Mouse (Mus musculus) kidney, embryonic 14.5 days (tissue): ENCODE measurements around the gene Ctsz. TPM values are rescaled to one million over a fixed set of nuclear protein-coding genes. Genes with fewer than 3 reads are reported as not detected.

ENCODE experiments used
- ATAC-seq: fragments of 200-750 bp; cut with Nextera tagmentation; 2 replicates; pipeline ENCODE4 v1.8.0; 2017; ENCODE audit warnings: moderate number of reproducible peaks, mild to moderate bottlenecking, moderate TSS enrichment, moderate library complexity; ENCODE audit not compliant: low FRiP score, low TSS enrichment
- H3K27ac ChIP-seq: fragments of 300-500 bp; sonication (generic); 2 replicates; pipeline ENCODE4 v1.5.1; 2014; ENCODE audit warnings: low read depth, mild to moderate bottlenecking, low read length, moderate library complexity, mixed read lengths
- H3K27me3 ChIP-seq: fragments of 300-500 bp; sonication (generic); 2 replicates; pipeline ENCODE4 v1.6.1; 2014; ENCODE audit warnings: mild to moderate bottlenecking, low read length; ENCODE audit not compliant: control insufficient read depth, insufficient read depth
- H3K36me3 ChIP-seq: fragments of 300-500 bp; sonication (generic); 2 replicates; pipeline ENCODE4 v1.6.1; 2014; ENCODE audit warnings: low read length, mixed read lengths; ENCODE audit not compliant: control insufficient read depth, insufficient read depth
- H3K4me1 ChIP-seq: fragments of 300-500 bp; sonication (generic); 2 replicates; pipeline ENCODE4 v1.6.1; 2014; ENCODE audit warnings: low read length, mixed read lengths; ENCODE audit not compliant: control insufficient read depth, insufficient read depth
- H3K4me2 ChIP-seq: fragments of 300-500 bp; sonication (generic); replicated peaks from 2 replicates; pipeline ENCODE4 v1.6.1; 2014; ENCODE audit warnings: low read depth, mild to moderate bottlenecking, low read length
- H3K4me3 ChIP-seq: fragments of 300-500 bp; sonication (generic); 2 replicates; pipeline ENCODE4 v1.5.1; 2014; ENCODE audit warnings: mild to moderate bottlenecking, low read length
- H3K9ac ChIP-seq: fragments of 300-500 bp; sonication (generic); 2 replicates; pipeline ENCODE4 v1.6.1; 2014; ENCODE audit warnings: low read depth, mild to moderate bottlenecking, low read length, moderate library complexity
- H3K9me3 ChIP-seq: fragments of 300-500 bp; sonication (generic); 2 replicates; pipeline ENCODE4 v1.6.1; 2016; ENCODE audit warnings: low read length; ENCODE audit not compliant: control insufficient read depth
- WGBS: fragments of 180-500 bp; shearing (Covaris S2); extraction: QIAGEN DNeasy Blood & Tissue Kit; methylation state at CpG from one replicate; pipeline ENCODE4 v1.1.7; 2014; 5-methylcytosine and 5-hydroxymethylcytosine counted together
- polyA plus RNA-seq: library from polyadenylated mRNA; unstranded; fragments of >200 nt; fragmentation: Nextera tagmentation; extraction: Ambion mirVana; gene quantifications from 2 replicates; pipeline ENCODE4 v1.2.1, GENCODE M21; 2014

Ctsz gene
- polyA plus RNA-seq, 1 experiment from 2014 or later = 115 TPM

- Histone ChIP-seq H3K27me3 (no peaks in the 10 kb centered on the region), H3K4me3 (no peak overlapping the region), H3K4me1 (peaks cover 13% of the 10 kb centered on the region), H3K9ac (no peak overlapping the region), H3K4me2 (no peak overlapping the region), H3K9me3 (no peaks in the 10 kb centered on the region), H3K36me3 (peaks cover 4% of the 10 kb centered on the region; the same call in 1 of the 2 replicates), H3K27ac (no peak overlapping the region)
- 96% methylated on average over 7 of the region's 7 CpGs for WGBS
- ATAC-seq = no peak
These were observed 1.7 kb downstream of the Ctsz start for GRCm38 (mm10) chr2:174436916-174437696.

- Histone ChIP-seq H3K27ac (no peak overlapping the region), H3K9ac (no peak overlapping the region), H3K9me3 (no peaks in the 10 kb centered on the region), H3K36me3 (peaks cover 4% of the 10 kb centered on the region; the same call in 1 of the 2 replicates), H3K4me1 (peaks cover 13% of the 10 kb centered on the region), H3K27me3 (no peaks in the 10 kb centered on the region), H3K4me3 (no peak overlapping the region), H3K4me2 (no peak overlapping the region)
- 90% methylated on average over 26 of the region's 26 CpGs for WGBS
- ATAC-seq = no peak
These were observed 2.6 kb downstream of the Ctsz start for GRCm38 (mm10) chr2:174436076-174436701.

GRCm38 (mm10) chr2:174434943-174435342, 3.9 kb downstream of the Ctsz start:
- H3K9ac ChIP-seq = no peak overlapping the region
- WGBS = 95% methylated on average over 9 of the region's 9 CpGs
- no peaks in the 10 kb centered on the region for H3K27me3 ChIP-seq
- peaks cover 4% of the 10 kb centered on the region; the same call in 1 of the 2 replicates for H3K36me3 ChIP-seq
- H3K4me1 ChIP-seq = peaks cover 13% of the 10 kb centered on the region
- no peak overlapping the region for H3K4me3 ChIP-seq
- H3K9me3 ChIP-seq = no peaks in the 10 kb centered on the region
- no peak overlapping the region for H3K4me2 ChIP-seq
- no peak overlapping the region for H3K27ac ChIP-seq
- no peak for ATAC-seq

GRCm38 (mm10) chr2:174428996-174429591, 9.7 kb downstream of the Ctsz start:
- no peaks in the 10 kb centered on the region for H3K27me3 ChIP-seq
- no peak overlapping the region for H3K27ac ChIP-seq
- no peak overlapping the region for H3K4me2 ChIP-seq
- H3K9me3 ChIP-seq = no peaks in the 10 kb centered on the region
- ATAC-seq = no peak
- H3K4me1 ChIP-seq = no peaks in the 10 kb centered on the region
- H3K9ac ChIP-seq = no peak overlapping the region
- peaks cover 56% of the 10 kb centered on the region for H3K36me3 ChIP-seq
- 80% methylated on average over 10 of the region's 10 CpGs for WGBS
- no peak overlapping the region for H3K4me3 ChIP-seq

GRCm38 (mm10) chr2:174428076-174428835, 10.6 kb downstream of the Ctsz start:
- Histone ChIP-seq H3K4me2 (no peak overlapping the region), H3K27me3 (no peaks in the 10 kb centered on the region), H3K4me1 (no peaks in the 10 kb centered on the region), H3K27ac (no peak overlapping the region), H3K9me3 (no peaks in the 10 kb centered on the region), H3K9ac (no peak overlapping the region), H3K4me3 (no peak overlapping the region), H3K36me3 (peaks cover 61% of the 10 kb centered on the region)
- WGBS = 74% methylated on average over 18 of the region's 18 CpGs
- ATAC-seq = no peak

GRCm38 (mm10) chr2:174426856-174427255, 12.0 kb downstream of the Ctsz start:
- Histone ChIP-seq H3K36me3 (peaks cover 74% of the 10 kb centered on the region), H3K4me3 (no peak overlapping the region), H3K27ac (no peak overlapping the region), H3K4me1 (no peaks in the 10 kb centered on the region), H3K27me3 (no peaks in the 10 kb centered on the region), H3K4me2 (no peak overlapping the region), H3K9me3 (no peaks in the 10 kb centered on the region), H3K9ac (no peak overlapping the region)
- ATAC-seq = no peak
- WGBS = 87% methylated on average over 12 of the region's 12 CpGs

- no peak overlapping the region for H3K4me2 ChIP-seq
- WGBS = 74% methylated on average over 11 of the region's 11 CpGs
- ATAC-seq = peak; percentile 69
These were observed 14.3 kb downstream of the Ctsz start for GRCm38 (mm10) chr2:174424301-174425085.

GRCm38 (mm10) chr2:174421107-174421506, 17.7 kb downstream of the Ctsz start:
- H3K4me3 ChIP-seq = no peak overlapping the region
- 88% methylated on average over 6 of the region's 6 CpGs for WGBS
- peaks cover 6% of the 10 kb centered on the region for H3K4me1 ChIP-seq
- H3K27ac ChIP-seq = no peak overlapping the region
- H3K9ac ChIP-seq = no peak overlapping the region
- no peaks in the 10 kb centered on the region for H3K27me3 ChIP-seq
- no peak for ATAC-seq
- H3K36me3 ChIP-seq = peaks cover 60% of the 10 kb centered on the region
- H3K4me2 ChIP-seq = no peak overlapping the region
- no peaks in the 10 kb centered on the region for H3K9me3 ChIP-seq

More at GRCm38 (mm10) chr2:174424301-174425085, 14.3 kb downstream of the Ctsz start:
- Histone ChIP-seq H3K4me1 (no peaks in the 10 kb centered on the region), H3K27ac (no peak overlapping the region), H3K27me3 (no peaks in the 10 kb centered on the region), H3K9ac (no peak overlapping the region), H3K9me3 (no peaks in the 10 kb centered on the region), H3K36me3 (peaks cover 91% of the 10 kb centered on the region), H3K4me3 (no peak overlapping the region)
